Mouse (Mus musculus) midbrain, embryonic 11.5 days (tissue): ENCODE measurements around the gene Mrpl17. TPM values are rescaled to one million over a fixed set of nuclear protein-coding genes. Genes with fewer than 3 reads are reported as not detected.
"Not testable (repeated sequence)": the region's sequence is repeated elsewhere in the genome, so short reads cannot be mapped to it uniquely, and the experiment has no call there.

Experiments
- ATAC-seq: fragments of 200-750 bp; cut with Nextera tagmentation; 2 replicates; pipeline ENCODE4 v1.8.0; 2017; ENCODE audit warnings: moderate TSS enrichment, moderate library complexity; ENCODE audit not compliant: low FRiP score
- DNase-seq: peaks from one replicate; pipeline ENCODE4 v3.0.0; 2015; ENCODE audit warnings: low spot score; ENCODE audit errors: missing footprints
- H3K27ac ChIP-seq: fragments of 300-500 bp; sonication (generic); 2 replicates; pipeline ENCODE4 v1.5.1; 2014; ENCODE audit warnings: low read depth, low read length
- H3K27me3 ChIP-seq: fragments of 300-500 bp; sonication (generic); 2 replicates; pipeline ENCODE4 v1.6.1; 2014; ENCODE audit warnings: mild to moderate bottlenecking, low read length, moderate library complexity, mixed read lengths; ENCODE audit not compliant: control insufficient read depth, insufficient read depth
- H3K36me3 ChIP-seq: fragments of 300-500 bp; sonication (generic); 2 replicates; pipeline ENCODE4 v1.6.1; 2014; ENCODE audit warnings: mild to moderate bottlenecking, low read length, moderate library complexity, mixed read lengths; ENCODE audit not compliant: control insufficient read depth, insufficient read depth
- H3K4me1 ChIP-seq: fragments of 300-500 bp; sonication (generic); 2 replicates; pipeline ENCODE4 v1.6.1; 2014; ENCODE audit warnings: low read length; ENCODE audit not compliant: control insufficient read depth, insufficient read depth
- H3K4me2 ChIP-seq: fragments of 300-500 bp; sonication (generic); 2 replicates; pipeline ENCODE4 v1.6.1; 2014; ENCODE audit warnings: mild to moderate bottlenecking, moderate library complexity
- H3K4me3 ChIP-seq: fragments of 300-500 bp; sonication (generic); 2 replicates; pipeline ENCODE4 v1.5.1; 2014; ENCODE audit warnings: low read depth, low read length
- H3K9ac ChIP-seq: fragments of 300-500 bp; sonication (generic); 2 replicates; pipeline ENCODE4 v1.6.1; 2014; ENCODE audit warnings: low read length
- H3K9me3 ChIP-seq: fragments of 300-500 bp; sonication (generic); 2 replicates; pipeline ENCODE4 v1.6.1; 2016; ENCODE audit warnings: low read length; ENCODE audit not compliant: control insufficient read depth
- WGBS: fragments of 180-500 bp; shearing (Covaris S2); extraction: QIAGEN DNeasy Blood & Tissue Kit; methylation state at CpG from one replicate; pipeline ENCODE4 v1.1.7; 2014; 5-methylcytosine and 5-hydroxymethylcytosine counted together
- polyA plus RNA-seq: library from polyadenylated mRNA; unstranded; fragments of >200 nt; fragmentation: Nextera tagmentation; extraction: Ambion mirVana; gene quantifications from 2 replicates; pipeline ENCODE4 v1.2.1, GENCODE M21; 2014

Mrpl17 gene
- polyA plus RNA-seq, result 245 and 258 TPM in 2 replicates

DNA sequence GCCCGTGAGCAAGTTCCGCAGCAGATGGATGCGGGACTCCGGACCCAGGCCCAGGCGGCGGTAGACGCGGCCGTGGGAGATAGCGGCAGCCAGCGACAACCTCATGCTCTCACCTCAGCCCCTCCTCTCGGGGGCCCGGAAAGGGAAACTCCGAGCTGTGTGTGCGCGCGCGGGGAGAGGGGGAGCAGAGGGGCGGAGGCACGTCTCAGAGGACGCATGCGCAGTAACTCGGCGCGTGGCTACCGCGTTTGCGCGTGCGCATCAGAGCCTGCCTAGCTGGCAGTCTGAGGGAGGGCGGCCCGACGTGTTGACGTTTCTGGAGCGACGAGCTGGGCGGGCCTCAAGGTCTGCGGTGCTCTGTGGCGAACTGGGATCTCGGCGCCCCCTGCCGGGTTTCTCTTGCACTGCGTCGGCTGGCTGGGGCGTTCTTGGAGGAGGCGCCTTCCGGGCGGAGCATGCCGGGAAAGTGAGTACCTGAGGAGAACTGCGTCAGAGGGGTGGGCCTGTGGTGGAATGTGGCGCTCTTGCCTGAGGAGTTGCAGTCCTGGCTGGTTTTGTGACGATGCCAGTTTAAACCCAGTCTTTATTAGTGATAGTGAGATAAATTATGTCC is at the start of gene Mrpl17:
Mrpl17 (minus strand) TSS at position 223 of the 613 bp plus-strand sequence.
- H3K27ac ChIP-seq, result peak within 1 kb of the TSS; percentile 64
- ATAC-seq, result peak; percentile 98
- no peaks in the 10 kb centered on the region for H3K9me3 ChIP-seq
- under 1% methylated on average over 52 of the region's 52 CpGs for WGBS
- peak within 1 kb of the TSS; percentile 63 for H3K4me2 ChIP-seq
- peak; percentile 100 for DNase-seq
- peaks cover 7% of the 10 kb centered on the region for H3K4me1 ChIP-seq
- peaks cover 8% of the 10 kb centered on the region; the same call in 1 of the 2 replicates for H3K36me3 ChIP-seq
- peak within 1 kb of the TSS; percentile 93 for H3K9ac ChIP-seq
- H3K4me3 ChIP-seq, result peak within 1 kb of the TSS; percentile 84
- H3K27me3 ChIP-seq, result no peaks in the 10 kb centered on the region

DNA sequence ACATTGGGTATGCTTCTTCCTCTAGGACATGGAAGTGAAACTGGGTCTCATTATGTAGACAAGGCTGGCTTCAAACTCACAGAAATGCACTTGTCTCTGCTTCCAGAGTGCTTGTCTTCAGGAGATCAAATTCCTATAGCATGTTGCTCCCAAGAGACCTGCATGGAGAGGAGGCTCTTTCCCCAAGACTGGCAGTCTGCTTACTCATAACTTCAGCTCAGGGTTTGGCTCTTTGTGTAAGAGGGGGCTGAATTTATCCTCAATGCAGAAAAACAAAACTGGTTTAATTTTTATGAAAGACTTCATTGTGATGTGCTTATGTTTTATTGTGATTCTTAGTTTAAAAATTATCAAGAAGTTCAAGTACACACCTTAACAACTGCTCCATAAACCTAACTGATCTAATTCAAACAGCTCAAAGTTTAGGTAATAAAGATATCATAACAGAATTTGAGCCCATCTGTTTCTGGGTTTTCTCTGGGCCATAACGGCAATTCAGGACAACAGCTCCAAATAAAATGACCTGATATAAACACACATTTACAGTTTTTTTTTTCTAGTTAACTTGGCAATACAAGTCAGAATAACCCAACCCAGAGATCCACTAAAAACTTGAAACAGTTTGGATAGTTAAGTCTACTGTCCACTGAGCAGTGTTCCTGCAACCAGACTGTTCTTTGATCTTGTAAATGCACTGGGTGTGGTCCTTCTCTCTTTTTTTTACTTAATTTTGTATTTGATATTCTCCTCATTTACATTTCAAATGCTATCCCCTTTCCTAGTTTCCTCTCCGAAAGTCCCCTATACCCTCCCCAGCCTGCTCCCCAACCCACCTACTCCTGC is 45.0 kb upstream of the Mrpl17 start:
- DNase-seq, H3K9ac ChIP-seq, H3K4me2 ChIP-seq, H3K4me1 ChIP-seq, H3K27me3 ChIP-seq, H3K9me3 ChIP-seq, H3K4me3 ChIP-seq, H3K36me3 ChIP-seq, ATAC-seq, H3K27ac ChIP-seq: not testable (repeated sequence)
- WGBS, result no CpG with 5 or more reads among the region's 2 CpGs

DNA sequence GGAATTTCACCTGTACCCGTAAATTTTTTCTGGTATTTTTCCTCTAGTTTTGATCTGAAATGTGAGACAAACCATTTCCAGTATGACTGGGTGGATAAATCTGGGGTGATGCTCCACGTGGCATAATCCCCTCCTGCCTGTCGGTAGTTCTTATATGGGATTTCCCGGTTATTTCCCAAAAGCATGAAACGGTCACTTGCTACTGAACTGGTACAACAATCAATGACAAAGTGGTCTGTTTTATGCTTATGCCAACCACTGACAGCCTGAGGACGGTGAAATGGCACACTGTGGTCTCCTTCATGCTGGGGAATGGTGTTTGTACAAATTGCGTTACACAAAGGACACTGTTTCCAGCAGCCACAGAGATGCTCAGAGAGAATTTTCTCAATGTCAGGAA is 13.4 kb upstream of the Mrpl17 start:
- no peak for ATAC-seq
- Histone ChIP-seq H3K27ac (no peak overlapping the region), H3K9ac (no peak overlapping the region), H3K9me3 (no peaks in the 10 kb centered on the region), H3K36me3 (no peaks in the 10 kb centered on the region), H3K4me3 (no peak overlapping the region), H3K4me1 (no peaks in the 10 kb centered on the region), H3K4me2 (no peak overlapping the region), H3K27me3 (no peaks in the 10 kb centered on the region)
- 83% methylated on average over 7 of the region's 7 CpGs for WGBS
- DNase-seq, result peak; percentile 51

DNA sequence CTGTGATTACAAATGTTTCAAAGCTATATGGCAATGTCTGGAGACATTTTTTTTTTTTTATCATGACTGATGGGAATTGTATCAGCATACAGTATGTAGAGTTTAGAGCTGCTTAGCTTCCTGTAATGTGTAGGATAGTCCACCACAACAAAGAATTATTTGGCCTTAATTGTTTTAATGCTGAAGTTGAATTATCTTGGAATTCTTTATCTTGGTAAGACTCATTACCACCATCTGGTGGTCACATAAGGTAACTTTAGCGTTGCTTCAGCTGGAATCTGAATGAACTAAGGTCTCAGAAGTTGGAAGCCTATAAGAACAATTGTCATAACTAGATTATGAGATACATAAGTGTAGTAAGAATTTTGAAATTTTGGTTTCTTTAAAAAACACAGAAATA is 7.6 kb upstream of the Mrpl17 start:
- H3K4me3 ChIP-seq, result no peak overlapping the region
- WGBS, result 2% methylated on average over 1 of the region's 1 CpGs
- no peaks in the 10 kb centered on the region for H3K36me3 ChIP-seq
- H3K9me3 ChIP-seq, result no peaks in the 10 kb centered on the region
- no peak overlapping the region for H3K4me2 ChIP-seq
- H3K27me3 ChIP-seq, result no peaks in the 10 kb centered on the region
- H3K4me1 ChIP-seq, result no peaks in the 10 kb centered on the region
- DNase-seq, result peak; percentile 87
- no peak; the same call in 1 of the 2 replicates for ATAC-seq
- no peak overlapping the region for H3K27ac ChIP-seq
- H3K9ac ChIP-seq, result no peak overlapping the region

DNA sequence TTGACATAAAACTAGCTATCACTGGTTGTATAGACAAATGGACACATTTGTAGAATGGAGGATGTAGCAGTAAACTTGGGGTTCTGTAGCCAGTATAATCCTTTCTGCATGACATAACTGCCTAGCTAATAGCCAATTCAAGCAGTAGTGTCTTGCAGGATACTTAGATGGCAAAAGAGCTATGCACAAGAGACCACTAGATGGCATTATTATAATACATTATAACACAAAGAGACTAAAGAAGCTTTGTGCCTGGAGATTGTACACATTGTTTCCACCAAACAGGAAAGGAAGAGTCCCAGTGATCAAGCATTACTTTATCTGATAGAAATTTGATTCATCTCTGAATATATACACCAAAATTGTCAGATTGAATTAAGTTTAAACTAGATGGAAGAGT is 5.8 kb upstream of the Mrpl17 start:
- Histone ChIP-seq H3K4me3 (no peak overlapping the region), H3K9me3 (no peaks in the 10 kb centered on the region), H3K36me3 (no peaks in the 10 kb centered on the region), H3K27me3 (no peaks in the 10 kb centered on the region), H3K4me2 (no peak overlapping the region), H3K4me1 (no peaks in the 10 kb centered on the region), H3K9ac (no peak overlapping the region), H3K27ac (no peak overlapping the region)
- ATAC-seq (no peak), DNase-seq (no peak)

DNA sequence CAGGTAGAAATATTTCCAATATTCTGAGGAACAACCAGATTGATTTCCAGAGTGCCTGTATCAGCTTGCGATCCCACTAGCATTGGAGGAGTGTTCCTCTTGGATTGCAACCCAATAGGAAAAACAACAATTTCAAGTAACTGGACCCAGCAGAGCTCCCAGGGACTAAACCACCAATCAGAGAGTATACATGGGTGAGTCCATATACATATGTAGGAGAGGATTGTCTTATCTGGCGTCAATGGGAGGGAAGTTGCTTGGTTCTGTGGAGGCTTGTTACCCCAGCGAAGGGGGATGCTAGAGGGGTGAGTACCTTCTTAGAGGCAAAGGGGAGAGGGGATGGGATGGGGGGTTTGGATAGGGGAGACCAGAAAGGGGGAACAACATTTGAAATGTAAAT is 2.4 kb upstream of the Mrpl17 start:
- no peak overlapping the region for H3K4me3 ChIP-seq
- H3K36me3 ChIP-seq, result peaks cover 8% of the 10 kb centered on the region; the same call in 1 of the 2 replicates
- H3K4me2 ChIP-seq, result no peak overlapping the region
- peaks cover 7% of the 10 kb centered on the region for H3K4me1 ChIP-seq
- no peaks in the 10 kb centered on the region for H3K27me3 ChIP-seq
- peak; percentile 68 for DNase-seq
- WGBS, result 79% methylated on average over 3 of the region's 3 CpGs
- H3K9ac ChIP-seq, result no peak overlapping the region
- no peaks in the 10 kb centered on the region for H3K9me3 ChIP-seq
- ATAC-seq, result no peak
- no peak overlapping the region for H3K27ac ChIP-seq

DNA sequence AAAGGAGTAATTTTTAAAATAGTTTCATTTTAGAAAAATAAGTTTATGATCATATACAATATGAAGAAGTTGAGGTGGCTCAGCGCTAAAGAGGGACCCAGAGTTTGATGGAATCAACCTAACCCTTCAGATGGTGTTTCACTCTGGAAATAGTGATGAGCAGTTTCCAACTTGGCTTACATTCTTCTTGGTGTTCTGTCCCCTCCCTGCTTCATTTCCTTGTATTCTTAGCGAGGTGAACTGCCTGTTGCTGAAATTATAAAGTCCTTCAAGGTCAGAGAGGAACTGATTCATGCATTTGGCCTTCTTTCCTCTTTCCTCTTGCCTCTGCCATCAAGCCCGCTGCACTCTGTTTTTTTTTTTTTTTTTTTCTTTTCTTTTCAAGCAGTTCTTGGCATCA is 1.7 kb upstream of the Mrpl17 start:
- peaks cover 7% of the 10 kb centered on the region for H3K4me1 ChIP-seq
- H3K4me3 ChIP-seq, result no peak overlapping the region
- 85% methylated on average over 3 of the region's 3 CpGs for WGBS
- H3K27me3 ChIP-seq, result no peaks in the 10 kb centered on the region
- no peak for ATAC-seq
- H3K9ac ChIP-seq, result no peak overlapping the region
- H3K4me2 ChIP-seq, result no peak overlapping the region
- H3K36me3 ChIP-seq, result peaks cover 8% of the 10 kb centered on the region; the same call in 1 of the 2 replicates
- DNase-seq, result no peak
- H3K9me3 ChIP-seq, result no peaks in the 10 kb centered on the region
- H3K27ac ChIP-seq, result no peak overlapping the region

DNA sequence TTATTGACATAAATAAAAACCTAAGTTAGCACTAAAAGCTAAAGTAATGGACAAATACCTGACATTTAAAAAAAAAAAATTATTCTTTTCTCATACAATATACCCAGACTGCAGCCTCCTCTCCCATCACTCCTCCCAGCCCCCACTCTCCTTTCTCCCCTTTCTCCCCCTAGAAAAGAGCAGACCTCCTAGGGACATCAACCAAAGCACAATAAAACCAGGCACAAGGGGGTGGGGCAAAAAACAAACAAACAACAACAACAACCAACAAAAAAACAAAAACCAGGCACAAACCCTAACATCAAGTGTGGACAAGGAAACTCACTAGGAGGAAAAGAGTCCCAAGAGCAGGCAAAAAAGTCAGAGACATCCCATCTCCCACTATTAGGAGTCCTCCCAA is 617 bp upstream of the Mrpl17 start:
- H3K27me3 ChIP-seq, result no peaks in the 10 kb centered on the region
- H3K4me2 ChIP-seq, result peak overlapping the region; percentile 15; the same call in 1 of the 2 replicates
- no peaks in the 10 kb centered on the region for H3K9me3 ChIP-seq
- H3K9ac ChIP-seq, result no peak overlapping the region
- peaks cover 8% of the 10 kb centered on the region; the same call in 1 of the 2 replicates for H3K36me3 ChIP-seq
- H3K4me1 ChIP-seq, result peaks cover 7% of the 10 kb centered on the region
- ATAC-seq (peak; percentile 25; the same call in 1 of the 2 replicates), DNase-seq (peak; percentile 79)
- no peak overlapping the region for H3K4me3 ChIP-seq
- no peak overlapping the region for H3K27ac ChIP-seq

DNA sequence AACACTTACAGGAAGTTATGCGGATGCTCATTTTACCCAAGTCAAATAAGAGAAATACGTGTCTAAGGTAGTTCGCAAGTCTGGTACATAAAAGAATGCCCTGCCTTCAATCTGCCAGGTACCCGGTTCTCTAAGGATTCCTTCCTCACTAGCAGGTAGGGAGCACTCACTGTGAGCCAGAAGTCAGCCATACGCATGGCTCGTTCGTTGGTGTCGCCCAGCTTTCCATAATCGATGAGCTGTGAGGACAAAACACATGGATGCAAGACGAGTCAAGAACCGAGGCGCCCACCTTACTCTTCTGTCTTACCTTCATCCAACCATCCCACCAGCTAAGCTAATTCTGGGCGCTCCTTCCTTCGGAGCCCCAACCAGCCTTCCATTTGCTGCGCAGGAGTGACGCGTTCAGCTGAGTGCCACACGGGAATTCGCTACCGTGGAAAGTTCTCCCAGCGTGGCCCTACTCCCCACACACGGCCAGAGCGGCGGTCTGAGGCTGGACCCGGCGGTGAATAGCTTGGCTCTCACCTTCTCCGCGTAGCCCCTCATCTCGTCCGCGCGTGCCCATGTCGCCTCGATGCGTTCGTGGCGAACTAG is 521 bp downstream of the Mrpl17 start:
- Histone ChIP-seq H3K4me2 (peak overlapping the region; percentile 63), H3K27me3 (no peaks in the 10 kb centered on the region), H3K36me3 (peaks cover 8% of the 10 kb centered on the region; the same call in 1 of the 2 replicates), H3K27ac (peak overlapping the region; percentile 64), H3K4me1 (peaks cover 7% of the 10 kb centered on the region), H3K9me3 (no peaks in the 10 kb centered on the region), H3K9ac (peak overlapping the region; percentile 93), H3K4me3 (peak overlapping the region; percentile 84)
- ATAC-seq (no peak), DNase-seq (no peak)
- WGBS, result 6% methylated on average over 37 of the region's 37 CpGs
